Mouse (Mus musculus) spleen, embryonic (tissue): ENCODE measurements around the gene Hmgn5.

Experiments
- CTCF ChIA-PET: fragments of 350-600 bp; sonication (Branson Sonifier 250); formaldehyde crosslinking; loops from one replicate; lab custom pipeline; 2022; lab: Charles Lee

Hmgn5 gene

DNA sequence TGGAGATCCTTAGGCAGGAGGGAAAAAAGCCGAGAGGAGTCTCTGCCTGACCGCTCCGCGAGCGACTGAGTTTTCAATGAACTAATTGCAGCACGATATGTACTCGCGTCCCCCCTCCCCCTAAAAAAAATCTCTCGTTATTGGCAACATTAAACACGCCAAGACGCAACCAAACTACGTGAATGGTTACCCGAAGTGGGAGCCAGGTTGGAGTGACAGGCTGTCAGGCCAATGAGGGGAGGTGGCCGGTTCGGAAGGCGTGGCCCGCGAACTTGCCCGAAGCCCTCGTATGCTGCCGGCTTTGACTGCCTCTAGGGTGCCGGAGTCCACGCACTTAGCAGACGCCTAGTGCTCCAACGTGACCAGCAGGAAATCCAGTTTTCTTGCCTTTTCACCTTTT is at the start of gene Hmgn5:
Gene Hmgn5 (minus strand): TSS at position 122 of the 400 bp plus-strand sequence.
- CTCF ChIA-PET: no interaction called here

DNA sequence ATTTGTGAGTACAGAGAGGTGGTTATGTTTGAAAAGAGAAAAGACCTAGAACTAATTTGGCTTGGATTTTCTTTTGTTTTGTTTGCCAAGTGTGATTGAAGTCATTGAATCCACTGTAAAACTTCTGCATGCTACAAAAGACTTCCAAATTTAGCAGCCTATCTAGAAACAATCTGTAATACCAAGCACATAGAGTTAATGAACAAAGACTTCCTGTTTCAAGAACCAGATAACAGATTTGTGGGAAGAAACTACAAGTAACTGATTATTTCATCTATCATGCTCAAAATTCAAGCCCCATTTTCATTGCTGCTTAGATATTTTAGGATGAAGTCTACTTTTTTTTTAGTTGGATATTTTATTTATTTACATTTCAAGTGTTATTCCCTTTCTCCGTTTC is 34.6 kb upstream of the Hmgn5 start:
- CTCF ChIA-PET: no interaction called here

DNA sequence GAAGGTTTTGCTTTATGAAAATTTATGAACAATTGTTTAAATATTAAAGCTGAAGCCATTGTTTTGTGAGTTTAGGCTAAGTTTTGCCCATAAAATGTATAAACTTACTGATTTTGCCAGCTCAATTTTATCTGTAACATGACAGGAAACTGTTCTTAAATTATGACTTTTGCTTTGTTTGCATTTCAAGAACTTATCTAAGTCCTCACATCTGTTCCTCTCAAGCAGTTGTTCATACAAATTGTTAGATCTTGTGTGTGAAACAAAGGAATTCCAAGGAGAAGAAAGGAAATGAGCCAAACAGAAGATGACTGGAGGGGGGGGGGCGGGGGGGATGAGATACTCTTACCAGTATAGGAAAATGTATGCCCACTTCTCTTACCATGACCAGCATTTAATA is 13.0 kb upstream of the Hmgn5 start:
- CTCF ChIA-PET: no interaction called here

DNA sequence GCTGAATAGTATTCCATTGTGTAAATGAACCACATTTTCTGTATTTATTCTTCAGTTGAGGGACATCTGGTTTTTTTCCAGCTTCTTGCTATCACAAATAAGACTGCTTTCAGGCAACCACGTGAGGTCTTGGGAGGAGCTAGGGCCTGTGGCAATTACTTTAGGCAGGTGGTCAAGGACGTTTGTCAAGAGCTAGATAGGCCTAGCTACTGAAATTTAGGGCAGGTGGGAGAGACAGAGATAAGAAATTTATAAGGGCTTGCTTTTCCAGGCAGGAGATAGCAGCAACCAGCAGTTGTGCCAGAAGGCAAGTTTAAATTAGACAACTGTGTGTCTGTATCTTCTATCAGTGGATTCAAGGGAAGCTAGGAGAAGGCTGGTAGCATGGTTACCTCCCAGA is 7.7 kb upstream of the Hmgn5 start:
- CTCF ChIA-PET: interaction anchor here (0.6 kb wide), 1 partner anchor 10 kb away, joined by 4 read pairs; no protein-coding TSS in a partner anchor

DNA sequence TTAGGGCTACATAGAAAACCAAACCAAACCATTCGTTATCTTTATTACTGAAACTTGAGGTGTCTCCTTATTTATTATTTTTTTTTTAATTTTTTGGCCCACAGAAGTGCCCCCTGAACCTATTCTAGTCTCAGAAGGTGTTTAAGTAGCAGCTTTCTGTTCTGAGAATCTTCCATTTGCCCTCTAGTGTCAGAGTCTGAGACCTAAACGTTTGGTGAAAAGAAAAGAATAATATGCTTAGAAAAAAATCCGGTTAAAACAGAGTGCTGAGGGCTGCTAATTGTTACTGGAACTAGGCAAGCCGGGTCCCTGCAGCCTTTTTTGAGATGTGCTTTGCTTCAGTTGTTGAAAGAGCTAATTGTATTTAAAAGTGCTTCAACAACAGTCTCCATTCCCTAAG is 962 bp upstream of the Hmgn5 start:
- CTCF ChIA-PET: no interaction called here

DNA sequence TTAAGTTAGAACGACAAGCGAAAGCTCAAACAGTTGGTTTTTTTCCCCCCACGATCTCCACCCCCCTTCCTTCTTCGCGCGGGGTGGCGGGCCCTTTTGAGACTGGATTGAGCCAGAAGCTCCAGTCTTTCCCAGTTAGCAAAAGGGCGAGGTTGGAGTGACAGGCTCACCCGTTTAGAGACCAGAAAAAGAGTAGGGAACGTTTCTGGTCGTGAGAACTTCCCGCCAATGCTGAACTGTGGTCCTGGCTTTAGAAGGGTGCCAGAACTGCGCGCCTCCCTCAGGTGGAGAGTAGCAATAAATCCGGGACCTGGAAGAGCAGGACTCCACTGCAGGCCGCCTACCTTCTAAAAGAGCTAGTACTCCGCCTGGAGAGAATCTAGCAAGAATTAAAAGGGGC is 482 bp upstream of the Hmgn5 start:
- CTCF ChIA-PET: no interaction called here

DNA sequence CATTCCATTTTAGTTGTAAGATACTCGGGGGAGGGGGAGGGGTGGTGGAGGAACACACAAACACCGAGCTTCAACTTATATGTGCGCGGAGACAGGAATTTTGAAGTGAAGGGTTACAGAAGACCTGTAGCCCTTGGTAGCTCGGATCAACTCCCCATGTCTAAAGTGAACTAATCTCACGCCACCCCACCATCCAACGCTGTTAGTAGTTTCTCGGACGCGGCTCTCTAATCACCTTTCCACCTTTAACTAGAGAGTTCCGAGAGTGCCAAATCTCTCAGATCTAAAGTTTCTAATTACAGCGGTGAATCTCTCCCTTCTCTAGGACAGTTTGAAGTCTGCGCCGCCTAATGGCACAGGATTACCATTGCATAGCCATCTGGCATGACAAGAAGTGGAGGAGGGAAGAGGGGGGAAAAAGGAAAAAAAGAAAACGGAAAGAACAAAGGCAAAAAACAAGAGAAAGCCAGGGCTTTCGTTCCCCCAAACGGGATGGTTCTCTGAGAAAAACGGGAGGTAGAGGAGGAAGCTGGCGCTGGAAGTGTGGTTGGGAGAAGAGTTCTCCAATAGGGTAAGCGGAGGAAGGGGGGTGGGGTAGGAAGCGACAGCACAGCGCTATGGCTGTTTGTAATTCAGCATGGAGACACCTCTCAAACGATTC is 703 bp downstream of the Hmgn5 start:
- CTCF ChIA-PET: no interaction called here

DNA sequence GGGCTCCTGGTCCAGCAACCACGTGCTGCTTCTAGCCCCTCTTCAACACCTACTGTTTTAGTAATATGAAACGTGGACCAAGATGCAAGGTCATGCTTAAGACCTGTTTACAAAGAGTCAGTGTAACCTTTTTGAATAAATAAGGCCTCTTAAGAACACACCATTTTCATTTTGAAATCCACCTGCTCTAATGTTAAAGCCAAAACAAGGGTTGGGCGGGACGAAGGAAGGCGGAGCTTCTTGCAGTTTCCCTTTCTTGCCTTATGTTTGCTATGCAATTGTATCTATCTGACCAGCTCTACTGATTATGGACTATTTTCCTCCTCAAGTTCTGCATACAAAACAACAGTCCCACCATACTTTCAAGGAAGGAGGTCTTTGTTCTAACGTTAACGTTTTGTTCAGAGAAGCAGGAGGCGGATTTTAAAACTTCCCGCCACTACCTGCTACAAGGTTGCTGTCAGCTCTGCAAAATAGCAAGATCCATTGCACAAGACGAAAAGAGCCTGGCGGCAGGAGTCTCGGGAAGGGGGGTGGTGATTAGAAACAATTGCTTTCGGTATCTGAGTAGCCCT is 1.5 kb downstream of the Hmgn5 start:
- CTCF ChIA-PET: no interaction called here

DNA sequence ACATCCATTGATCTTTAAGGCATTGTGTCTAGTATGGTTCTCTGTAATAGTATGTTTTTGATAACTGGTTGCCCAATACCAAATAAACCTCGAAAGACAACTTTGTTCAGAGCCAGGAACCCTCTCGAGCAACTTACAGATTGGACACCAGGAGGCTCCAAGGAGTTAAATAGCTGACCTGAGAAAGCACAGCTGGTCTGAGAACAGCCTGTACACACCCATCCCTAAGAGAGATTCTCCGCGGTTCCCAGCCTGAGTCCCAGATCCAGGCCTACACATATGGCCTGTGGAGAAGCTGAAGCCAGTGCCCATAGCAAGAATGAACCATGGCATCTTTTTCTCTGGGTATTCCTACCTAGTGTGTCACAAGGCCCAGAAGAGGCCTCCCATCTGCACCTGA is 11.9 kb downstream of the Hmgn5 start:
- CTCF ChIA-PET: no interaction called here
